Mouse (Mus musculus) B cell, adult 2 months (primary cell): Measurements from ENCODE around the gene Lck.

Source experiments
- DNase-seq, 2 experiments: peaks; one replicate each; pipeline ENCODE4 v3.0.0; 2022

Lck gene

GRCm38 (mm10) chr4:129507434-129508236 is 65.8 kb downstream of the Lck start:
- DNase-seq, result peak in 1 of 2 experiments; percentile 37

- DNase-seq, result no peak
These were observed 67.9 kb downstream of the Lck start for GRCm38 (mm10) chr4:129505511-129505910.

GRCm38 (mm10) chr4:129502901-129503444 is 70.5 kb downstream of the Lck start:
- DNase-seq, result no peak

GRCm38 (mm10) chr4:129502327-129502888 is 71.0 kb downstream of the Lck start:
- DNase-seq, result no peak

GRCm38 (mm10) chr4:129500607-129501566 is 72.6 kb downstream of the Lck start:
- DNase-seq, result peak; percentile 84 to 87

- DNase-seq, result no peak
These were observed 73.4 kb downstream of the Lck start for GRCm38 (mm10) chr4:129500017-129500416.

- no peak for DNase-seq
These were observed 74.5 kb downstream of the Lck start for GRCm38 (mm10) chr4:129498941-129499340.
